Mouse (Mus musculus) heart, embryonic 13.5 days (tissue): ENCODE results near the gene Adamts3. TPM values are rescaled to one million over a fixed set of nuclear protein-coding genes. Genes with fewer than 3 reads are reported as not detected.
A peak's percentile ranks its signal among the peaks of the same experiment; 100 is the strongest.

Experiments
- ATAC-seq: fragments of 200-750 bp; cut with Nextera tagmentation; 2 replicates; pipeline ENCODE4 v1.8.0; 2017; ENCODE audit warnings: moderate TSS enrichment; ENCODE audit not compliant: insufficient number of reproducible peaks, low FRiP score, low TSS enrichment; ENCODE audit errors: extremely low read depth
- H3K27ac ChIP-seq: fragments of 300-500 bp; sonication (generic); replicated peaks from 2 replicates; pipeline ENCODE4 v1.5.1; 2015; ENCODE audit warnings: moderate library complexity, mild to moderate bottlenecking, inconsistent platforms
- H3K27me3 ChIP-seq: fragments of 300-500 bp; sonication (generic); replicated peaks from 2 replicates; pipeline ENCODE4 v1.6.1; 2015; ENCODE audit warnings: mild to moderate bottlenecking, inconsistent platforms
- H3K36me3 ChIP-seq: fragments of 300-500 bp; sonication (generic); 2 replicates; pipeline ENCODE4 v1.6.1; 2015; ENCODE audit warnings: mild to moderate bottlenecking, inconsistent platforms
- H3K4me1 ChIP-seq: fragments of 300-500 bp; sonication (generic); 2 replicates; pipeline ENCODE4 v1.6.1; 2015; ENCODE audit warnings: inconsistent platforms
- H3K4me2 ChIP-seq: fragments of 300-500 bp; sonication (generic); 2 replicates; pipeline ENCODE4 v1.6.1; 2015; ENCODE audit warnings: inconsistent platforms, mild to moderate bottlenecking, moderate library complexity
- H3K4me3 ChIP-seq: fragments of 300-500 bp; sonication (generic); 2 replicates; pipeline ENCODE4 v1.5.1; 2015; ENCODE audit warnings: moderate library complexity, mild to moderate bottlenecking, inconsistent platforms
- H3K9ac ChIP-seq: fragments of 300-500 bp; sonication (generic); 2 replicates; pipeline ENCODE4 v1.6.1; 2015; ENCODE audit warnings: inconsistent platforms, mild to moderate bottlenecking, moderate library complexity
- H3K9me3 ChIP-seq: fragments of 300-500 bp; sonication (generic); 2 replicates; pipeline ENCODE4 v1.6.1; 2016; ENCODE audit warnings: inconsistent platforms
- WGBS: fragments of 180-500 bp; shearing (Covaris S2); methylation state at CpG from one replicate; pipeline ENCODE4 v1.1.7; 2015; ENCODE audit warnings: mixed read lengths; 5-methylcytosine and 5-hydroxymethylcytosine counted together
- polyA plus RNA-seq: library from polyadenylated mRNA; unstranded; fragments of >200 nt; fragmentation: Nextera tagmentation; extraction: Ambion mirVana; gene quantifications from 2 replicates; pipeline ENCODE4 v1.2.1, GENCODE M21; 2015

Adamts3 gene
- polyA plus RNA-seq, 1 experiment from 2014 or later: 3.5 TPM

- peak overlapping the region; percentile 91 for H3K9ac ChIP-seq
- ATAC-seq: peak; percentile 68; the same call in 1 of the 2 replicates
- peaks cover 10% of the 10 kb centered on the region for H3K4me1 ChIP-seq
- no peaks in the 10 kb centered on the region for H3K9me3 ChIP-seq
- no peaks in the 10 kb centered on the region for H3K36me3 ChIP-seq
- H3K27me3 ChIP-seq: no peaks in the 10 kb centered on the region
- H3K4me2 ChIP-seq: peak overlapping the region; percentile 100
- under 1% methylated on average over 35 of the region's 35 CpGs for WGBS
- H3K27ac ChIP-seq: peak overlapping the region; percentile 74
- H3K4me3 ChIP-seq: peak overlapping the region; percentile 85
Observed at GRCm38 (mm10) chr5:89882091-89882734, 921 bp downstream of the Adamts3 start.

- ATAC-seq: no peak
- 20% methylated on average over 4 of the region's 4 CpGs for whole genome bisulfite sequencing
- H3K27ac ChIP-seq: no peak overlapping the region
Observed at GRCm38 (mm10) chr5:89881425-89881824, 1.7 kb downstream of the Adamts3 start.

GRCm38 (mm10) chr5:89878866-89879392 lies 4.2 kb downstream of the Adamts3 start:
- Histone ChIP-seq H3K9ac (no peak overlapping the region), H3K36me3 (no peaks in the 10 kb centered on the region), H3K4me1 (peaks cover 10% of the 10 kb centered on the region), H3K4me3 (no peak overlapping the region), H3K27me3 (no peaks in the 10 kb centered on the region), H3K27ac (no peak overlapping the region), H3K9me3 (no peaks in the 10 kb centered on the region), H3K4me2 (no peak overlapping the region)
- WGBS: 78% methylated on average over 11 of the region's 11 CpGs
- ATAC-seq: no peak

More at GRCm38 (mm10) chr5:89881425-89881824, 1.7 kb downstream of the Adamts3 start:
- no peaks in the 10 kb centered on the region for H3K36me3 ChIP-seq
- no peaks in the 10 kb centered on the region for H3K9me3 ChIP-seq
- H3K4me2 ChIP-seq: peak overlapping the region; percentile 100
- H3K4me1 ChIP-seq: peaks cover 10% of the 10 kb centered on the region
- H3K27me3 ChIP-seq: no peaks in the 10 kb centered on the region
- H3K9ac ChIP-seq: peak overlapping the region; percentile 91
- peak overlapping the region; percentile 85 for H3K4me3 ChIP-seq

GRCm38 (mm10) chr5:89872661-89873060 lies 10.5 kb downstream of the Adamts3 start:
- peaks cover 8% of the 10 kb centered on the region for H3K4me1 ChIP-seq
- 46% methylated on average over 2 of the region's 2 CpGs for WGBS
- H3K27ac ChIP-seq: no peak overlapping the region
- ATAC-seq: no peak
- H3K4me2 ChIP-seq: no peak overlapping the region
- no peak overlapping the region for H3K9ac ChIP-seq
- no peaks in the 10 kb centered on the region for H3K27me3 ChIP-seq
- H3K4me3 ChIP-seq: no peak overlapping the region
- H3K36me3 ChIP-seq: no peaks in the 10 kb centered on the region
- H3K9me3 ChIP-seq: no peaks in the 10 kb centered on the region

- 49% methylated on average over 4 of the region's 4 CpGs for WGBS
- no peak for ATAC-seq
Observed at GRCm38 (mm10) chr5:89859603-89860002, 23.5 kb downstream of the Adamts3 start.

GRCm38 (mm10) chr5:89858837-89859236 lies 24.3 kb downstream of the Adamts3 start:
- Histone ChIP-seq H3K36me3 (peaks cover 9% of the 10 kb centered on the region; the same call in 1 of the 2 replicates), H3K27me3 (no peaks in the 10 kb centered on the region), H3K4me3 (no peak overlapping the region), H3K4me2 (no peak overlapping the region), H3K9me3 (no peaks in the 10 kb centered on the region), H3K27ac (no peak overlapping the region), H3K9ac (no peak overlapping the region), H3K4me1 (peaks cover 15% of the 10 kb centered on the region)
- 93% methylated on average over 1 of the region's 1 CpGs for WGBS
- ATAC-seq: no peak

More at GRCm38 (mm10) chr5:89859603-89860002, 23.5 kb downstream of the Adamts3 start:
- no peaks in the 10 kb centered on the region for H3K9me3 ChIP-seq
- H3K36me3 ChIP-seq: peaks cover 9% of the 10 kb centered on the region; the same call in 1 of the 2 replicates
- H3K4me1 ChIP-seq: peaks cover 15% of the 10 kb centered on the region
- no peaks in the 10 kb centered on the region for H3K27me3 ChIP-seq
- H3K4me2 ChIP-seq: no peak overlapping the region
- peak overlapping the region; percentile 50; the same call in 1 of the 2 replicates for H3K27ac ChIP-seq
- H3K4me3 ChIP-seq: no peak overlapping the region
- H3K9ac ChIP-seq: no peak overlapping the region

GRCm38 (mm10) chr5:89846551-89846950 lies 36.6 kb downstream of the Adamts3 start:
- H3K9me3 ChIP-seq: no peaks in the 10 kb centered on the region
- H3K9ac ChIP-seq: no peak overlapping the region
- H3K36me3 ChIP-seq: no peaks in the 10 kb centered on the region
- 61% methylated on average over 1 of the region's 1 CpGs for WGBS
- H3K4me3 ChIP-seq: no peak overlapping the region
- H3K27me3 ChIP-seq: no peaks in the 10 kb centered on the region
- peaks cover 33% of the 10 kb centered on the region for H3K4me1 ChIP-seq
- ATAC-seq: no peak
- H3K27ac ChIP-seq: no peak overlapping the region
- H3K4me2 ChIP-seq: no peak overlapping the region

- Histone ChIP-seq H3K9me3 (no peaks in the 10 kb centered on the region), H3K9ac (peak overlapping the region; percentile 2; the same call in 1 of the 2 replicates), H3K4me1 (peaks cover 35% of the 10 kb centered on the region), H3K27ac (peak overlapping the region; percentile 88), H3K4me2 (peak overlapping the region; percentile 26), H3K4me3 (no peak overlapping the region), H3K27me3 (no peaks in the 10 kb centered on the region), H3K36me3 (no peaks in the 10 kb centered on the region)
- 2% methylated on average over 5 of the region's 5 CpGs for WGBS
- peak; percentile 91 for ATAC-seq
Observed at GRCm38 (mm10) chr5:89844354-89844753, 38.8 kb downstream of the Adamts3 start.

- H3K27me3 ChIP-seq: no peaks in the 10 kb centered on the region
- H3K4me3 ChIP-seq: no peak overlapping the region
- peaks cover 35% of the 10 kb centered on the region for H3K4me1 ChIP-seq
- ATAC-seq: no peak
- H3K36me3 ChIP-seq: no peaks in the 10 kb centered on the region
- H3K4me2 ChIP-seq: no peak overlapping the region
- 81% methylated on average over 7 of the region's 7 CpGs for WGBS
- no peaks in the 10 kb centered on the region for H3K9me3 ChIP-seq
- no peak overlapping the region for H3K9ac ChIP-seq
- H3K27ac ChIP-seq: peak overlapping the region; percentile 88
Observed at GRCm38 (mm10) chr5:89843478-89843877, 39.7 kb downstream of the Adamts3 start.

- no peaks in the 10 kb centered on the region for H3K36me3 ChIP-seq
- H3K27me3 ChIP-seq: no peaks in the 10 kb centered on the region
- ATAC-seq: no peak
- 52% methylated on average over 4 of the region's 4 CpGs for WGBS
- no peak overlapping the region for H3K4me3 ChIP-seq
- peaks cover 23% of the 10 kb centered on the region for H3K4me1 ChIP-seq
- no peak overlapping the region for H3K27ac ChIP-seq
- no peak overlapping the region for H3K4me2 ChIP-seq
- no peak overlapping the region for H3K9ac ChIP-seq
- H3K9me3 ChIP-seq: no peaks in the 10 kb centered on the region
Observed at GRCm38 (mm10) chr5:89839627-89840026, 43.5 kb downstream of the Adamts3 start.

GRCm38 (mm10) chr5:89821175-89821574 lies 62.0 kb downstream of the Adamts3 start:
- Histone ChIP-seq H3K9me3 (no peaks in the 10 kb centered on the region), H3K9ac (no peak overlapping the region), H3K36me3 (no peaks in the 10 kb centered on the region), H3K4me1 (0 out of 2 replicates have a peak, but pooled peaks cover 4% of the 10 kb centered on the region), H3K27me3 (no peaks in the 10 kb centered on the region), H3K27ac (no peak overlapping the region), H3K4me3 (no peak overlapping the region), H3K4me2 (no peak overlapping the region)
- WGBS: 75% methylated on average over 1 of the region's 1 CpGs
- ATAC-seq: no peak

- H3K27me3 ChIP-seq: no peaks in the 10 kb centered on the region
- no peaks in the 10 kb centered on the region for H3K9me3 ChIP-seq
- no peak overlapping the region for H3K4me3 ChIP-seq
- no peak overlapping the region for H3K4me2 ChIP-seq
- no peak overlapping the region for H3K27ac ChIP-seq
- ATAC-seq: no peak
- 11% methylated on average over 3 of the region's 3 CpGs for WGBS
- 0 out of 2 replicates have a peak, but pooled peaks cover 4% of the 10 kb centered on the region for H3K4me1 ChIP-seq
- no peaks in the 10 kb centered on the region for H3K36me3 ChIP-seq
- no peak overlapping the region for H3K9ac ChIP-seq
Observed at GRCm38 (mm10) chr5:89819531-89819930, 63.6 kb downstream of the Adamts3 start.
